Mouse (Mus musculus): ENCODE measurements around the gene Cacnb1. TPM values are rescaled to one million over a fixed set of nuclear protein-coding genes. Genes with fewer than 3 reads are reported as not detected.

Cacnb1 gene
- polyA plus RNA-seq, 1 experiment, result 163 TPM

DNA sequence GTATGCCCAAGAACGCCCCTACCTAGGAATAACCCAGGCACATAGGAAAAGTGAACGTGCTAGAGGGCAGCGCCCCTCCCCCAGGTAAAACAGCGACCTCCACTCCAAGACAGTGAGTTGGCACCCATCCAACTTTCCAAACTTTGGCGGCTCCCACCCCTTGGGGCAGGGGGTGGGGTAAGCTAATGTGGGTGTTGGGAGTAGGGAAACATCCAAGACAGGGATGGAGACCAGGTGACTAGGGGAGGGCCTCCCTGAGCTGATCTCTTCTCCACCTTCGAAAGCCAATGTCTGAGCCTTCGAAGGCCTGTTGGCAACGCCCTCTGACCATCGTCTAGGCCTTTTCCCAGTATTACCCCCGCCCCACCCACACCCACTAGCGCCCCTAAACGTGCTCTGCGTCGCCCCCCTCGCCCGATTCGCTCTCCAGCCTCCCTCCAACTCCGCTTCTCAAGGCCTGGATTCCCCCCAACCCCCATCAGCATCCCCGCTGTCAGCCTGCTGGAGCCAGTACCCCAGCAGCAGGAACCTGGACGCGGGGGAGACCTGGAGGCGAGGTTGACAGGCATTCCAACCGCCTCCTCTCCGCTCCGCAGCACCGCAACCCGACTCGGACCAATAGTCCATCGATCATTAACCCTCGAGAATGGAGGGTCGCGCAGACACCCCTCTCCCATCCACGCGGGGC is 1.1 kb downstream of the Cacnb1 start:
- Histone ChIP-seq H3K79me2 (ENCODE audit: control insufficient read depth, insufficient read depth) (peaks cover 16% of the 10 kb centered on the region), H3K4me3 (peak overlapping the region; percentile 96), H3K36me3 (ENCODE audit: control insufficient read depth, insufficient read depth) (peaks cover 20% of the 10 kb centered on the region), H3K4me2 (ENCODE audit: low read depth) (peak overlapping the region; percentile 91), H3ac (ENCODE audit: control insufficient read depth, insufficient read length) (peak overlapping the region; percentile 60), H3K27me3 (ENCODE audit: control insufficient read depth, insufficient read depth, insufficient read length) (no peaks in the 10 kb centered on the region)
- TF ChIP-seq TCF3 (IDR thresholded peaks at IDR 0.05; ENCODE audit: insufficient read length, low read depth) (no peak), POLR2A (IDR thresholded peaks at IDR 0.05; ENCODE audit: insufficient read length, low read depth) (no peak), MYOG (IDR thresholded peaks at IDR 0.05; ENCODE audit: control insufficient read depth in 1 of 3, insufficient read depth in 1 of 3, insufficient read length in 2 of 3, low read depth in 2 of 3) (no peak), POLR2AphosphoS2 (IDR thresholded peaks at IDR 0.05; ENCODE audit: insufficient read length, low read depth) (peak; percentile 44), CEBPB (IDR thresholded peaks at IDR 0.05; ENCODE audit: insufficient read depth, poor library complexity, severe bottlenecking) (no peak), REST (IDR thresholded peaks at IDR 0.05; ENCODE audit: insufficient read depth, insufficient read length) (no peak), TCF12 (IDR thresholded peaks at IDR 0.05; ENCODE audit: insufficient read depth, poor library complexity, severe bottlenecking) (no peak), MAX (IDR thresholded peaks at IDR 0.05; ENCODE audit: low read depth) (no peak)

DNA sequence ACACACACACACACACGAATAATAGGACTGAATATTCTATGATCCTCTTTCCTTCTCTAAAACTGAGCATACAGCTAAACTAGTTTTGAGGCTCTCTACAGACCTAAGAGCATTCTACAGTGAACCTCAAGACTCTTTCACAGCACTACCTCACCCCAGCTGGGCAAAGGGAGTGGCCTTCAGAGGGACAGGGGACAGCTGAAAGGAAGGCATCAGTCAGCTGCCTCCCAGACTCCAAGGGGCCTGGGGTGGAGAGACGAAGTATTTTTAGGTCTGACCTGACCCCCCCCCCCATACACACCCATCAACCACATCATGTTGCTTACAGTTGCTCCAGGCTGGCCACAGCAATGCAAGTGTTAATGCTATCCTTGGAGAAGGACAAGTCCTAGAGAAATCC is 1.7 kb downstream of the Cacnb1 start:
- TF ChIP-seq E2F4 (IDR thresholded peaks at IDR 0.05; ENCODE audit: insufficient read depth) (no peak), TCF3 (IDR thresholded peaks at IDR 0.05; ENCODE audit: insufficient read length, low read depth) (peak; percentile 52), MAX (IDR thresholded peaks at IDR 0.05; ENCODE audit: low read depth) (no peak), USF1 (IDR thresholded peaks at IDR 0.05; ENCODE audit: low read depth) (no peak), REST (IDR thresholded peaks at IDR 0.05; ENCODE audit: insufficient read depth, insufficient read length) (no peak), POLR2A (IDR thresholded peaks at IDR 0.05; ENCODE audit: insufficient read length, low read depth) (no peak), TCF12 (IDR thresholded peaks at IDR 0.05; ENCODE audit: insufficient read depth, poor library complexity, severe bottlenecking) (peak; percentile 84), CEBPB (IDR thresholded peaks at IDR 0.05; ENCODE audit: insufficient read depth, poor library complexity, severe bottlenecking) (peak; percentile 20; the same call in 1 of the 2 replicates), MYOD1 (IDR thresholded peaks at IDR 0.05; ENCODE audit: control insufficient read depth in 1 of 3, insufficient read length in 2 of 3, low read depth in 2 of 3) (peak; percentile 90 to 97 (median 94)), POLR2AphosphoS2 (IDR thresholded peaks at IDR 0.05; ENCODE audit: insufficient read length, low read depth) (peak; percentile 34), MYOG (IDR thresholded peaks at IDR 0.05; ENCODE audit: control insufficient read depth in 1 of 3, insufficient read depth in 1 of 3, insufficient read length in 2 of 3, low read depth in 2 of 3) (peak; percentile 62 to 97 (median 91)), SRF (IDR thresholded peaks at IDR 0.05; ENCODE audit: control insufficient read depth, insufficient read length, low read depth) (no peak)
- Histone ChIP-seq H3K27me3 (ENCODE audit: control insufficient read depth, insufficient read depth, insufficient read length) (no peaks in the 10 kb centered on the region), H3ac (ENCODE audit: control insufficient read depth, insufficient read length) (peak overlapping the region; percentile 60), H3K79me2 (ENCODE audit: control insufficient read depth, insufficient read depth) (peaks cover 16% of the 10 kb centered on the region), H3K4me3 (peak overlapping the region; percentile 96), H3K4me2 (ENCODE audit: low read depth) (peak overlapping the region; percentile 91), H3K36me3 (ENCODE audit: control insufficient read depth, insufficient read depth) (peaks cover 20% of the 10 kb centered on the region)

DNA sequence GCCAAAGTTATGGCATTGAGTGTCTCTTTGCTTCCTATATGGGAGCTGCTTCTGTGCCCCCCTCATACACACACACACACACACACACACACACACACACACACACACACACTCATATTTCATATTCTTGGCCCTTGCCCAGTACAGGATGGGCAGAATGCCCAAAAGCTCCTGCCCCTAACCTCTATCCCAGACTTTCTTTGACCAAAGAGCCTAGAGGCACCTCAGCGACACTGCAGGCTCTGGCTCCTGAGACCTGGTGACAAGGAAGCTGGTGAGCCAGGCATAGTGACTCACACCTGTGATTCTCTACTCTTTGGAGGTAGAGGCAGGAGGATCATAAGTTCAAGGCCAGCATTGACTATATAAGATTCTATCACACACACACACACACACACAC is 2.1 kb downstream of the Cacnb1 start:
- Histone ChIP-seq H3ac (ENCODE audit: control insufficient read depth, insufficient read length) (no peak overlapping the region), H3K36me3 (ENCODE audit: control insufficient read depth, insufficient read depth) (peaks cover 20% of the 10 kb centered on the region), H3K4me2 (ENCODE audit: low read depth) (peak overlapping the region; percentile 91), H3K27me3 (ENCODE audit: control insufficient read depth, insufficient read depth, insufficient read length) (no peaks in the 10 kb centered on the region), H3K79me2 (ENCODE audit: control insufficient read depth, insufficient read depth) (peaks cover 16% of the 10 kb centered on the region), H3K4me3 (peak overlapping the region; percentile 96)
- TF ChIP-seq POLR2A (IDR thresholded peaks at IDR 0.05; ENCODE audit: insufficient read length, low read depth), result no peak
- no peak for TF ChIP-seq E2F4 (IDR thresholded peaks at IDR 0.05; ENCODE audit: insufficient read depth)
- TF ChIP-seq TCF3 (IDR thresholded peaks at IDR 0.05; ENCODE audit: insufficient read length, low read depth), result no peak
- no peak for TF ChIP-seq MYOG (IDR thresholded peaks at IDR 0.05; ENCODE audit: control insufficient read depth in 1 of 3, insufficient read depth in 1 of 3, insufficient read length in 2 of 3, low read depth in 2 of 3)
- no peak for TF ChIP-seq SRF (IDR thresholded peaks at IDR 0.05; ENCODE audit: control insufficient read depth, insufficient read length, low read depth)
- no peak for TF ChIP-seq CEBPB (IDR thresholded peaks at IDR 0.05; ENCODE audit: insufficient read depth, poor library complexity, severe bottlenecking)
- TF ChIP-seq POLR2AphosphoS2 (IDR thresholded peaks at IDR 0.05; ENCODE audit: insufficient read length, low read depth), result no peak
- TF ChIP-seq USF1 (IDR thresholded peaks at IDR 0.05; ENCODE audit: low read depth), result no peak
- no peak for TF ChIP-seq MYOD1 (IDR thresholded peaks at IDR 0.05; ENCODE audit: control insufficient read depth in 1 of 3, insufficient read length in 2 of 3, low read depth in 2 of 3)
- TF ChIP-seq TCF12 (IDR thresholded peaks at IDR 0.05; ENCODE audit: insufficient read depth, poor library complexity, severe bottlenecking), result no peak
- no peak for TF ChIP-seq REST (IDR thresholded peaks at IDR 0.05; ENCODE audit: insufficient read depth, insufficient read length)
- no peak for TF ChIP-seq MAX (IDR thresholded peaks at IDR 0.05; ENCODE audit: low read depth)

DNA sequence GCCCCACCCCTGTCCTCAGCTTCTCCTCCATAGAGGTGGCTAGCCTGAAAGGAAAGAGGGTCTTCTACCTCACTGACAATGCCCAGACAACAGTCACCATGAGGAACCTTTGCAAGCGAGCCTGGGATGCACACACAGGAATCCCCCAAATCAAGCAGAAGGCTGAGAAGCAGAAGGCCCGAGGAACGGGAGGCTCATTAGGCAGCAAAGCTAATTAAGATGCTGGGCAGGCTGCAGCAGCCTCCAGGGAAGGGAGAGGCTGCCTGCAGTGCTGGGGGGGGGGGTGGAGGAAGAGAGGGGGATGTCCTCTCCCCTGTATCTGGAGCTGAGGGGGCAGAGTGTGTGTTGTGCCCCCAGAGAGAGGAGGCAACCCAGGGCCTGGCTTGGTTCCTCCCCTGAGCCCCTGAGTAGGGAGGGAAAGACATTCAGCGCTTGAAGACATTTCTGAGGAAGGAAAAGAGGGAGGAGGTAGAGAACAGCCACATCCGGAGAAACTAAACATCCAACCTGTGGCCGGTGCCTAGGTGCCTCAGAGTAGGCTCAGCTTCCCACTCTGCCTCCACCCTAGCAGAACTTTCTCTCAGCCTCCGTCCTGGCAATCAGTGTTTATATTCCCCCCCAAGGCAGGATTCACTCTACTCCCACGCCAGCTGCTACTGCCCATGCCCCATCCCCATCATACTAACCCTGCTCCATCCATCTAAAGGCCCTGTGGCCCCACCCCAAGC is 2.8 kb downstream of the Cacnb1 start:
- Histone ChIP-seq H3K4me2 (ENCODE audit: low read depth) (peak overlapping the region; percentile 91), H3ac (ENCODE audit: control insufficient read depth, insufficient read length) (no peak overlapping the region), H3K4me3 (peak overlapping the region; percentile 96), H3K36me3 (ENCODE audit: control insufficient read depth, insufficient read depth) (peaks cover 26% of the 10 kb centered on the region), H3K27me3 (ENCODE audit: control insufficient read depth, insufficient read depth, insufficient read length) (no peaks in the 10 kb centered on the region), H3K79me2 (ENCODE audit: control insufficient read depth, insufficient read depth) (peaks cover 16% of the 10 kb centered on the region)
- TF ChIP-seq CEBPB (IDR thresholded peaks at IDR 0.05; ENCODE audit: insufficient read depth, poor library complexity, severe bottlenecking) (no peak), TCF3 (IDR thresholded peaks at IDR 0.05; ENCODE audit: insufficient read length, low read depth) (no peak), USF1 (IDR thresholded peaks at IDR 0.05; ENCODE audit: low read depth) (no peak), MAX (IDR thresholded peaks at IDR 0.05; ENCODE audit: low read depth) (no peak), POLR2AphosphoS2 (IDR thresholded peaks at IDR 0.05; ENCODE audit: insufficient read length, low read depth) (peak; percentile 31), MYOD1 (IDR thresholded peaks at IDR 0.05; ENCODE audit: control insufficient read depth in 1 of 3, insufficient read length in 2 of 3, low read depth in 2 of 3) (peak in 1 of 3 experiments; percentile 34)
